Mouse (Mus musculus) midbrain, embryonic 10.5 days (tissue): ENCODE results near the gene Gapt. TPM values are rescaled to one million over a fixed set of nuclear protein-coding genes. Genes with fewer than 3 reads are reported as not detected.
"Not testable (repeated sequence)": the region's sequence is repeated elsewhere in the genome, so short reads cannot be mapped to it uniquely, and the experiment has no call there.

Source experiments
- DNase-seq: peaks from one replicate; pipeline ENCODE4 v3.0.0-alpha.2; 2017; ENCODE audit warnings: low spot score
- H3K27ac ChIP-seq: fragments of 300-500 bp; sonication (generic); replicated peaks from 2 replicates; pipeline ENCODE4 v1.5.1; 2016; ENCODE audit warnings: mild to moderate bottlenecking
- H3K27me3 ChIP-seq: fragments of 300-500 bp; sonication (generic); 2 replicates; pipeline ENCODE4 v1.6.1; 2016; ENCODE audit warnings: low read depth, mild to moderate bottlenecking; ENCODE audit not compliant: poor library complexity, severe bottlenecking
- H3K36me3 ChIP-seq: fragments of 300-500 bp; sonication (generic); 2 replicates; pipeline ENCODE4 v1.6.1; 2016; ENCODE audit warnings: mild to moderate bottlenecking, moderate library complexity
- H3K4me1 ChIP-seq: fragments of 300-500 bp; sonication (generic); 2 replicates; pipeline ENCODE4 v1.6.1; 2016
- H3K4me3 ChIP-seq: fragments of 300-500 bp; sonication (generic); 2 replicates; pipeline ENCODE4 v1.5.1; 2016; ENCODE audit warnings: mild to moderate bottlenecking, moderate library complexity
- H3K9me3 ChIP-seq: fragments of 300-500 bp; sonication (generic); replicated peaks from 2 replicates; pipeline ENCODE4 v1.6.1; 2016; ENCODE audit warnings: mild to moderate bottlenecking
- WGBS: fragments of 180-500 bp; shearing (Covaris S2); methylation state at CpG from one replicate; pipeline ENCODE4 v1.1.7; 2016; 5-methylcytosine and 5-hydroxymethylcytosine counted together
- polyA plus RNA-seq: library from polyadenylated mRNA; unstranded; fragments of >200 nt; fragmentation: Nextera tagmentation; extraction: Ambion mirVana; gene quantifications from 2 replicates; pipeline ENCODE4 v1.2.1, GENCODE M21; 2016

The Gapt gene
- polyA plus RNA-seq = 0.10 and 0.22 TPM in 2 replicates

DNA sequence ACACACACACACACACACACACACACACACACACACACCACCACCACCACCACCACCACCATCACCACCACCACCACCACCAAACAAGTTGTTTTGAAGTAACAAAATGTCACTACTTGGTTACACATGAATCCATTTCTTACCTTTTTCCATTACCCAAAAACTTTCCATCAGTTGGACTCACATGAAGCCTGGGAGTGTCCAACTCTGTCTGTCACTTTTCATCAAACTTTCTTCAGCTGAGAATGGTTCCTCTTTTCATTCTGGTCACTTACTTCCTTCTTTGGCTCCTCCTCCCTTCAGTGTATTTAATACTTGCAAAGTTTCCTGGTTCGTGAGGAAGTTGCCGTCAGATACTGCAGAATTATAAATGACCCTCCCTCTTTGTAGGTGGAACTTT lies at the start of gene Gapt:
Gene Gapt, minus strand, starts transcription at position 259 of the 400 bp plus-strand sequence.
- H3K27me3 ChIP-seq = no peaks in the 10 kb centered on the region
- no peaks in the 10 kb centered on the region for H3K4me1 ChIP-seq
- no peak within 1 kb of the TSS for H3K4me3 ChIP-seq
- no peak for DNase-seq
- no peaks in the 10 kb centered on the region for H3K36me3 ChIP-seq
- no peak within 1 kb of the TSS for H3K27ac ChIP-seq
- H3K9me3 ChIP-seq = no peaks in the 10 kb centered on the region
- WGBS = 95% methylated on average over 2 of the region's 2 CpGs

DNA sequence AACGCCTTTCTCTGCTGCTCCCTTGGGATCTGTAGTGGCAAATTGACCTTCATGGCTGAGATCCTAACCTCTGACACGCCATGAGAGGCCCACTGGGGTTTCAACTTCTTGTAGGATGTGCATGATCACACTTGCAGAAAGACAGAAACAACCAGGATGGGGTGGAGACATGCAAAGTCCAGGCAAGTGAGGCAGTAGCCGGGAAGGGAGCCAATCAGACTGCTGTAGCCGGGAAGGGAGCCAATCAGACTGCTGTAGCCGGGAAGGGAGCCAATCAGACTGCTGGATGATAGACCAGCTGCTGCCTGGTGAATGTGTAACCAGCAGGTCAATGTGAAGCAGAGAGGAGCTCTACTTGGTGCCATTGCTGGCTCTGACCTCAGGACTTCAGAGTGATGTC lies 49.2 kb upstream of the Gapt start:
- 76% methylated on average over 5 of the region's 5 CpGs for WGBS

DNA sequence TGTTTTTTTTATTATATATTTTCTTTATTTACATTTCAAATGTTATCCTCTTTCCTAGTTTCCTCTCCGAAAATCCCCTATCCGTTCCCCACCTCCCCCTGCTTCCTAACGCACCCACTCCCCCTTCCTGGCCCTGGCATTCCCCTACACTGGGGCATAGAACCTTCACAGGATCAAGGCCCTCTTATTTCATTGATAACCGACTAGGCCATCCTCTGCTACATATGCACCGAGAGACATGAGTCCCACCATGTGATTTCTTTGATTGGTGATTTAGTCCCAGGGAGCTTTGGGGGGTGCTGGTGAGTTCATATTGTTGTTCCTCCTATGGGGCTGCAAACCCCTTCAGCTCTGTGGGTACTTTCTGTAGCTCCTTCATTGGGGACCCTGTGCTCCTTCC lies 47.7 kb upstream of the Gapt start:
- not testable (repeated sequence) for H3K4me1 ChIP-seq, DNase-seq, H3K27ac ChIP-seq, H3K27me3 ChIP-seq, H3K9me3 ChIP-seq, H3K4me3 ChIP-seq
- WGBS = 86% methylated on average over 5 of the region's 5 CpGs
- H3K36me3 ChIP-seq = peaks cover 16% of the 10 kb centered on the region

More for the DNA sequence above, 49.2 kb upstream of the Gapt start:
- no peak for DNase-seq
- H3K27me3 ChIP-seq = no peaks in the 10 kb centered on the region
- H3K27ac ChIP-seq = no peak overlapping the region
- no peaks in the 10 kb centered on the region for H3K9me3 ChIP-seq
- H3K36me3 ChIP-seq = peaks cover 2% of the 10 kb centered on the region; the same call in 1 of the 2 replicates
- H3K4me1 ChIP-seq = peaks cover 7% of the 10 kb centered on the region
- no peak overlapping the region for H3K4me3 ChIP-seq

DNA sequence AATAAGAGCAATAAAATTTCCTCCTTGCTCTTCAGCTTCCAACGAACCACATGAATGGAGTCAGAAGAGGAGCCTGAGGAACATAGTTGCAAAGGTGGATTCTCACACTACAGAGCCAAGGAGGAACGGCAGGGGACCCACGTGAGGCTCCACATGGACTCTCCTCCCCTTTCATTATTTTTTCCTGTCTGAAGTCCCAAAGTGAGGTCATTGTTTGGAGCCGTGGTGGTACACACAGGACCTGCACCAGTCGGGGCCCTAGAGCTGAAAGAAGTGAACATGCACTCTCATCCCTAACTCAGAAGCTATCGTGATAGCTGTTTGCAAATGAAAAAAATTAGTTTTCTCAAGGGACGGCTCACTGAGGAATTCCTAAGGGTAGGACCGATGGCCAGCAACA lies 47.1 kb upstream of the Gapt start:
- Histone ChIP-seq H3K9me3 (no peaks in the 10 kb centered on the region), H3K4me1 (peaks cover 7% of the 10 kb centered on the region), H3K36me3 (peaks cover 23% of the 10 kb centered on the region), H3K4me3 (no peak overlapping the region), H3K27me3 (no peaks in the 10 kb centered on the region), H3K27ac (no peak overlapping the region)
- DNase-seq = no peak
- WGBS = 84% methylated on average over 8 of the region's 8 CpGs

DNA sequence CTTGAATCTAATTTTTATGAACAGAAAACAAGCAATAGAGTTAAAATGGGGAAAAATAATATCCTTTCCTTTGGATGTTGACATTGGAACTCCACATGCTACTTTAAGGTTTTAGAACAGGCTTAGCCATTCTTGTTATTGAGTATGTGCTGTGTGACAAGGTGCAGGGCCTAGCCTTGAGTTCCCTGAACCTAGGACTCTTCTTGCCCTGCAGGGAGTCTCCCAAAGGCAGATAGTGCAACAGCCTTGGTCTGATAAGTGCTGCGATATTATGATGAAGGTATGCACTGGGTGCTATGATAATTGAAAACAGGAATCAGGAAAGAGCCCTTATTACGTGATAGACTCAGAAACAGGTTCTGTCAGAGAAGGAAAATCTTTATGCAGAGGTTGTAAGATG lies 44.9 kb upstream of the Gapt start:
- no peak for DNase-seq
- H3K9me3 ChIP-seq = no peaks in the 10 kb centered on the region
- peaks cover 9% of the 10 kb centered on the region for H3K4me1 ChIP-seq
- H3K36me3 ChIP-seq = peaks cover 39% of the 10 kb centered on the region
- no peak overlapping the region for H3K27ac ChIP-seq
- no peak overlapping the region for H3K4me3 ChIP-seq
- peaks cover 16% of the 10 kb centered on the region for H3K27me3 ChIP-seq
- 93% methylated on average over 2 of the region's 2 CpGs for WGBS

DNA sequence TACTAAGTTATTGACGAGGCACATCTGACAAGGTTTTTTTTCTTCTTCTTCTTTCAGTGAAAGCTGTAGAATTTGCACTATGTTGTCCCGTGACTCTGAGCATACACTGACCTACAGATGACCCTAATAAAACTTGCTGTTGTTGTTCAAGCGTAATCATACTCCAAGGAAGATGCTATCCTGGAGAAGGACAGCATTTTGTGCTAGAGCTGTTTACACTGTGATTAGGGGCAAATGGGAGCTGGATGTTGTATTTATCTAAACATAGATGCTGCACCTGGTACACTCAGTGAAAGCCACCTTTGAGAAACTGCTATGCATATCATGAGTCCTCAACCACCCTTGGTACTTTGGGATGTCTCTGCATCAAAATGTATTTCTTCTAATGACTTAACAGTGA lies 44.4 kb upstream of the Gapt start:
- Histone ChIP-seq H3K27ac (no peak overlapping the region), H3K36me3 (peaks cover 39% of the 10 kb centered on the region), H3K27me3 (peaks cover 20% of the 10 kb centered on the region), H3K4me1 (peaks cover 13% of the 10 kb centered on the region), H3K4me3 (no peak overlapping the region), H3K9me3 (no peaks in the 10 kb centered on the region)
- no peak for DNase-seq
- 89% methylated on average over 3 of the region's 3 CpGs for WGBS

DNA sequence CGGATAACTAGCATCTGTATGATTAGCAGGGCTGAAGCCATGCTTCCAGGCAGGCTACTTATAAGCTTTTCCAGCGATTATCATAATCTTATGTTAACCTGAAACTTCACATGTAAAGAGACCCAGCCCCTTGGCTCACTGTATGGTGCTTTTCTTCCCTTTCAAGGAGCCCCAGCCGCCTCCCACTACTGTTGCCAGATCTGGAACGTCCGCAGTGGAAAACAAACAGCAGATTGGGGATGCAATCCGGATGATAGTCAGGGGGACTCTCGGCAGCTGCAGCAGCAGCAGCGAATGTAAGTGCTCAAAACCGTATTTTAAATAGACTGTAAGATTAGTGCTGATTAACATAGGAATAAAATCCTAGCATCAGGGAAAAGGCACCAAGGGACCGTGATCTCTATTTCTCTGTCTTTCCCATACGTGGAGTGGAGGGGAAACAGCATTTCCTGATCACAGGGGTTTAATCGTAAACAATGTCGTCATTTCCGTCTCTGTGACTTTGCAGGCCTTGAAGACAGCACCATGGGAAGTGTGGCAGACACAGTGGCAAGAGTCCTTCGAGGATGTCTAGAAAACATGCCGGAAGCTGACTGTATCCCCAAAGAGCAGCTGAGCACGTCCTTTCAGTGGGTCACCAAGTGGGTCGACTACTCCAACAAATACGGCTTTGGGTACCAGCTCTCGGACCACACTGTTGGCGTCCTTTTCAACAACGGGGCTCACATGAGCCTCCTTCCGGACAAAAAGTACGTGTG lies 41.7 kb upstream of the Gapt start:
- Histone ChIP-seq H3K36me3 (peaks cover 39% of the 10 kb centered on the region), H3K27me3 (peaks cover 37% of the 10 kb centered on the region), H3K9me3 (no peaks in the 10 kb centered on the region), H3K4me1 (peaks cover 30% of the 10 kb centered on the region), H3K4me3 (no peak overlapping the region), H3K27ac (no peak overlapping the region)
- WGBS = 78% methylated on average over 24 of the region's 24 CpGs
- no peak for DNase-seq

DNA sequence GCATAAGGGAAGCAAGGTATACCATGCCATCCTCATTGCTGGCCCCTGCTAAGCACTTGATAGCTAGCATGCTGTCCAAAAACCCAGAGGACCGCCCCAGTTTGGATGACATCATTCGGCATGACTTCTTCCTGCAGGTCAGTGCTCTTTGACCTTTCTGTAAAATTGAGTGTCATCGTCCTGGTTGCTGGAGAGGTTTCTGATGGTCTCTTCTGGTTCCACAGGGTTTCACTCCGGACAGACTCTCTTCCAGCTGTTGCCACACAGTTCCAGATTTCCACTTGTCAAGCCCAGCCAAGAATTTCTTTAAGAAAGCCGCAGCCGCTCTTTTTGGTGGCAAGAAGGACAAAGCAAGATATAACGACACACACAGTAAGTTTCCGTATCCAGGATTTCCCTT lies 40.8 kb upstream of the Gapt start:
- no peak for DNase-seq
- Histone ChIP-seq H3K27me3 (peaks cover 46% of the 10 kb centered on the region), H3K27ac (no peak overlapping the region), H3K4me1 (peaks cover 31% of the 10 kb centered on the region), H3K4me3 (peak overlapping the region; percentile 9; the same call in 1 of the 2 replicates), H3K9me3 (no peaks in the 10 kb centered on the region), H3K36me3 (peaks cover 39% of the 10 kb centered on the region)
- 91% methylated on average over 8 of the region's 8 CpGs for WGBS

DNA sequence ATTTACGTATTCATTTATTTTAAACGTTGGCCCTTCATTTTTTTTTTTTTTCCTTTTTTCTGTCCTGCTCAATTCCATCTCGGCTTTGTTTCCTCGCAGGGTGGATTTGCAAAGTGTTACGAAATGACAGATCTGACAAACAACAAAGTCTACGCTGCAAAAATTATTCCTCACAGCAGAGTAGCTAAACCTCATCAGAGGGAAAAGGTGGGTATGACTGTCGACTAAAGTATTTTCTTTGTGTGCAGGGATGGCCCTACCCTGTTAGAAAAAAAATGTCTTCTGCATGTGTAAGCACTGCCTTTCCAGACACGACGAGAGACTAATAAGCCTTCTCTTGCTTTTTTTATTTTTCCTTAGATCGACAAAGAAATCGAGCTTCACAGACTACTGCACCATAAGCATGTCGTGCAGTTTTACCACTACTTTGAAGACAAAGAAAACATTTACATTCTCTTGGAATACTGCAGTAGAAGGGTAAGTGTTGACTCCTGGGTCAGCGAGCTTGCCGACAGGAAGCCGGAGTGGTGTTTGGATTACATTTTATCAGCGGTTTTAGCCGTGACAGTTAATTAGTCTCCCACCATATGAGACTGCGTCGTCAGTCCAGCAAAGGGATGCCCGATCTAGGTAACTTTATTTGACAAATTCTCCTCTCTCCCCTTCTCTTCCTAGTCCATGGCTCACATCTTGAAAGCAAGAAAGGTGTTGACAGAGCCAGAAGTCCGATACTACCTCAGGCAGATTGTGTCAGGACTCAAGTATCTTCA lies 39.1 kb upstream of the Gapt start:
- Histone ChIP-seq H3K36me3 (peaks cover 36% of the 10 kb centered on the region), H3K4me1 (peaks cover 34% of the 10 kb centered on the region), H3K27ac (peak overlapping the region; percentile 87), H3K27me3 (peaks cover 50% of the 10 kb centered on the region), H3K4me3 (peak overlapping the region; percentile 79), H3K9me3 (no peaks in the 10 kb centered on the region)
- 42% methylated on average over 21 of the region's 21 CpGs for WGBS
- DNase-seq = no peak

DNA sequence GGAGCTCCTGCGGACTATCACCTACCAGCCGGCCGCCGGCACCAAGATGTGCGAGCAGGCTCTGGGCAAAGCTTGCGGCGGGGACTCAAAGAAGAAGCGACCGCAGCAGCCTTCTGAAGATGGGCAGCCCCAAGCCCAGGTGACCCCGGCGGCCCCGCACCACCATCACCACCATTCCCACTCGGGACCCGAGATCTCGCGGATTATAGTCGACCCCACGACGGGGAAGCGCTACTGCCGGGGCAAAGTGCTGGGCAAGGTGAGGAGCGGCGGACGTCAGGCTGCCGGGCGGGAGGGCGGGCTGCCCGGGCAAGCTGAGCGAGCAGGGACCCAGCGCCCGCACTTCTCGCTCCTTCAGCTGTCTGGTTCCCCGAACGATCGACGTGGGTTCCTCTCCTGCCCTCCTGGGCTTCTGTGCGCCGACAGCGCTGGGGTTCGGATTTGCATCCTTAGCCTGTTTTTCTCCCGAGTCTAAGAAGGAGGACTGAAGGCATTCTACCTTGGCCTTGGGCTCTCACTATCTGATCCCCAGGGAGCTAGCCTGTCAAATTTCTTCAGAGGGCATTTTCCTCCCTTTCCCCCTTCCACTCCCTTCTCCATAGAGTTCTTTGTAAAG lies 38.3 kb upstream of the Gapt start:
- under 1% methylated on average over 40 of the region's 41 CpGs for WGBS
- no peak for DNase-seq
- H3K27ac ChIP-seq = peak overlapping the region; percentile 87
- H3K27me3 ChIP-seq = peaks cover 50% of the 10 kb centered on the region
- H3K4me1 ChIP-seq = peaks cover 34% of the 10 kb centered on the region
- peak overlapping the region; percentile 79 for H3K4me3 ChIP-seq
- no peaks in the 10 kb centered on the region for H3K9me3 ChIP-seq
- H3K36me3 ChIP-seq = peaks cover 28% of the 10 kb centered on the region

DNA sequence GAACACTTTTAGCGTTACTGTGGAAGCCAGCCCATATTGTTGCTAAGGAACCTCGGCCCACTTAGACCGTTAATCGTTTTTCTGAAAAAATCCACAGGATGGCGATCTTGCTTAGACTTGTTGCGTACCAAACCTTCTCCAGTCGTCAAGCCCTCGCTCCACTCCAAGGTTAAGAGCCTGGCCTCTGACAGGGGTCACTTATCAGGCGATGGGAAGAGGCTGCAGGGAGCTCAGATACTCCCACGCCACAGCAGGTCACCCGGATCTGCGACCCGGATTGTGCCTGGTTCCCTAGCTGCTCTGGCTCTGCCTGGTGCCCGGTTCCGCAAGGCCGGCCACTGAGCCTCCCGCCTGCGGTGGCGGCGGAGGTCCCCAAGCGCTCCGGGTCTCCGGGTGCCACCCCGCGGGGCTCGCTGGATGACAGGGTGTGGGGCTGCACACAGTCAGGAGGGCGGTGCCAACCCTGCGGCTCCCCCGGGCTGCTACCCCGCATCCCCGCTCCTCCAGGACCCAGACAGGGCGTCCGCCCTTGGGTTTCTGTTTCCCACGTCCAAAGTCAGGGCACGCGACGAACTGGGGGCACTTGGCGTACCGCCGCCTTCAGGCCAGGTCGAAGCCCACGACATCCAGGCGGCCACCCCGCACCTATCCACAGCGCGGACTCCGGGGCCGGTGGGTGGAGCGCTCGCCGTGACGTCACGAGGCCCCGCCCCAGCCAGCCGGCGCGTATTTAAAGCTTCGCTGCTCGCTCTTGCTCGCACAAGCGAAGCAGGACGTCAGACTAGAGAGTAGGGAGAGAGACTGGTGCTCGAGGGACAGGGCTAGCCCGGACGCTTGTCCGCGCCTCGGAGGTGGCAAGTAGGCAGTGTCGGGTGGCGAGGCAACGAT lies 37.5 kb upstream of the Gapt start, which contains the start of gene Plk2:
Gene Plk2, plus strand, starts transcription at position 756 of the 888 bp plus-strand sequence.
- H3K27ac ChIP-seq = peak within 1 kb of the TSS; percentile 87
- peaks cover 34% of the 10 kb centered on the region for H3K4me1 ChIP-seq
- peaks cover 6% of the 10 kb centered on the region; the same call in 1 of the 2 replicates for H3K9me3 ChIP-seq
- DNase-seq = peak; percentile 92
- peak within 1 kb of the TSS; percentile 79 for H3K4me3 ChIP-seq
- WGBS = under 1% methylated on average over 70 of the region's 71 CpGs
- peaks cover 50% of the 10 kb centered on the region for H3K27me3 ChIP-seq
- peaks cover 21% of the 10 kb centered on the region for H3K36me3 ChIP-seq

DNA sequence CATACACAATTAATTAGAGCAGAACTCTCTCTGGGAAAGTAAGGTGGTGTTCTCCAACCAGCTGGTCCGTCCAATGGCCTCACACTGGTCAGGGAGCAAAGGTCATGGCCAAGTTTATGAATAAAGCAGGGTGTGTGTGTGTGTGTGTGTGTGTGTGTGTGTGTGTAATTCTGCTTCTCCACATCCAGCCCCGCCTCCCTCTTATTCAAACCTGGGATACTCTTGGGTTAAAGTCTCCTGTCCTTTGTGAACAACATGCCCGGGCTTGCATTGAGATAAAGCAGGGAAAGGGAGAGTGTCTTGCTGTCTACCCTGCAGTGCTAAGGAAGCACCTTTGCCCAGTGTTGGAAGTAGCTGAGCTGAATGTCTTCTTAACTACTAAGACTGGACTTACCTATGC lies 35.6 kb upstream of the Gapt start:
- Histone ChIP-seq H3K27me3 (peaks cover 38% of the 10 kb centered on the region), H3K4me1 (peaks cover 28% of the 10 kb centered on the region), H3K9me3 (peaks cover 13% of the 10 kb centered on the region; the same call in 1 of the 2 replicates), H3K4me3 (no peak overlapping the region), H3K36me3 (peaks cover 2% of the 10 kb centered on the region), H3K27ac (no peak overlapping the region)
- DNase-seq = no peak
- WGBS = 54% methylated on average over 3 of the region's 3 CpGs
